Mouse (Mus musculus) G1E-ER4 (cell line): ENCODE results near the gene Sypl. TPM values are rescaled to one million over a fixed set of nuclear protein-coding genes. Genes with fewer than 3 reads are reported as not detected.

Experiments used
- GATA1 ChIP-seq: IDR thresholded peaks from one replicate; pipeline ENCODE4 v1.8.0; 2012; ENCODE audit warnings: low read length, inconsistent platforms
- polyA plus RNA-seq: library from polyadenylated mRNA; stranded (reverse); fragments of >175 nt; gene quantifications from 2 replicates; pipeline ENCODE4 v1.2.3, GENCODE M21; 2012

The Sypl gene
- polyA plus RNA-seq, 1 experiment = 5.4 TPM

GRCm38 (mm10) chr12:32928180-32928579, 25.5 kb upstream of the Sypl start:
- TF ChIP-seq GATA1 = no peak

GRCm38 (mm10) chr12:32929831-32930513, 23.7 kb upstream of the Sypl start:
- TF ChIP-seq GATA1 = no peak

DNA sequence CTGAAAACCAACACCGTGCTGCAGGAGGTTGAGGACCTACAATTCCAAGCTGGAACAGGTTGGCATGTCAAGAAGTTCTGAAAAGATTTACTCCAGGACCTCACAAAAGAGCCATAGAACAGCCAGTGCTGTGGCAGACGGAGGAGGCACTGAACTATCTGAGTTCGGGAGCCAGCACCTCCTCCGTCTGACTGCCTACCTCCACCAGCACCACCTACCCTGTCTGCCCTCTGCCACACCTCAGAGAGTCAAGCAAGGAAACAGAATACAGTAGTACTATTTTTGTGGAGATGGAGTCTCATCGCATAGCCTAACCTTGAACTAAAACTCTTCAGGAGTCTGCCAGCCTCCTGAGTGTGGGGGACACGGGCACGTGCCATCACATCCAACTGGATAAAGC, 23.1 kb upstream of the Sypl start:
- no peak for TF ChIP-seq GATA1

GRCm38 (mm10) chr12:32936246-32936946, 17.3 kb upstream of the Sypl start:
- no peak for TF ChIP-seq GATA1

- TF ChIP-seq GATA1 = no peak
These were observed 12.6 kb upstream of the Sypl start for GRCm38 (mm10) chr12:32941141-32941540.

DNA sequence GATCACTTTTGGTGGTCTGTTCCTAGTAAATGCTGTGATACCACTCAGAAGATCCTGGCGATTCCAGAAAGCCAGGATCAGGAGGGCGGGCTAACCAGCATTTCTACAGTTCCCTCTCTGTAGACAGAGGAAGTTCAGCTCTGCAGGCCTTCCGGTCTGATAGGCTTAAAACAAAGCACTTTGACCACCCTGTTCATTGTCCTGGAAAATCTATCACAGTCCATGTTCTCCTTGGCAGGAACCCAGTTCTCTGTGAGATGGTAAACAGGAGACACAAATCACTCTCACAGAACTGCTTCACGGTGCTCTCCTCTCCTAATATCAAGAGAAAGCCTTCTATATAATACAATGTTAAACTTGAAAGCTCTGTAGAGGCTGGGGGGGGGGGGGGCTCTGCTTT, 10.3 kb upstream of the Sypl start:
- TF ChIP-seq GATA1 = no peak

- TF ChIP-seq GATA1 = no peak
These were observed 9.7 kb upstream of the Sypl start for GRCm38 (mm10) chr12:32943951-32944350.

GRCm38 (mm10) chr12:32944884-32945454, 8.7 kb upstream of the Sypl start:
- TF ChIP-seq GATA1 = no peak

GRCm38 (mm10) chr12:32946376-32946775, 7.3 kb upstream of the Sypl start:
- TF ChIP-seq GATA1 = no peak

- no peak for TF ChIP-seq GATA1
These were observed 1.3 kb upstream of the Sypl start for GRCm38 (mm10) chr12:32952416-32952815.

DNA sequence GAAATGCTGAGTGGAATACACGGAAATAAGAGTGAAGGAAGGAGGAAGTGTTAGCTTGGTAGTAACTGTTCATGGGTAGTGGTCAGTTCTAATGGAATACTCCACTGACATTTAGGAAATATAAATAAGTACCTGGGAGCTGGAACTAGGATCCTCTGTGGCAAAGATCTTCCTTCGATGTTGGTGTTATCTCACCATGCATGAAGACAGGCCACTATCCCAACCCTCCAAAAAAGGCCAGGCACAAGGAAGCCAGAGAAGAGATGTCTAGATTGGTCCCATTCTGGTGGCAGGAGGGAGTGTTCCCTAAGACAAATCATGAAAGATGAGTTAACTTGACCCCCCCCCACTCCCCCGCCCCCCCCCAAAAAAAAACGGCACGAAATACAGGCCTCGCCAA, 625 bp upstream of the Sypl start:
- no peak for TF ChIP-seq GATA1

DNA sequence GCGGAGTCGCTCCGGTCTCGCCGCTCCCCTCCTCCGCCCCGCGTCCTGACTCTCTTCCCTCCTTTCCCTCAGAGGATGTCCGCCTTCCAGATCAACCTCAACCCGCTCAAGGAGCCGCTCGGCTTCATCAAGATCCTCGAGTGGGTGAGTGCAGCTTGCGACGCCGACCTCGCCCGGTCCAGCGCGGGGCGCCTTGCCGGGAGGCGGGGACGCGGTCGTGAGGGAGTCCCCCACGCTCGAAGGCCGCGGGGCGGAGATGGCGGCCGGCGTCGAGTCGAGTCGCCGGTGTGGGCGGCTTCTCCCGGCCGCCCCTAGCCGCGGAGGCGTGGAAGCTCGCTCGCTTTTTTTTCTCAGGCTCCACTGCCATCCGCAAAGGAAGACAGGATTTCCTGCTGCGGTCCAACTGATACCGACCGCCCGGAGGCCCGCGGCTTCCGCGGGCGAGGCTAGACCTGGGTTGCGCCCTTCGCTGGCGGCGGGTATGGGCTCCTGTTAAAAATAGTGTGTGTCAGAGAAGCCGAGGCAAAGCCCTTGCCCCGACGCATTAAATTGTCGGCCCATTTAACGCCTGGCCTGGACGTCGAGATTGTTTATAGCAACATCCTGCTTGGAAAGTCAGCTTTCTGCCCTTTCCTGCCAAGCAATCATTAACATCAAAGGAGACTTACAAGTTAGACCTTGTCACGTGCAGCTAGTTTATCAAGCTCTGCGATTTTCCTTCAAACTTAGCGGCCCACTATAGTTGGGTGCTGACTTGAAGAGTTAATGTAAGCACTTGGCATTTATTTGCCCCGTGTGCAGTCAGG, 728 bp downstream of the Sypl start:
- TF ChIP-seq GATA1 = no peak

- no peak for TF ChIP-seq GATA1
These were observed 1.3 kb downstream of the Sypl start for GRCm38 (mm10) chr12:32955037-32955436.

DNA sequence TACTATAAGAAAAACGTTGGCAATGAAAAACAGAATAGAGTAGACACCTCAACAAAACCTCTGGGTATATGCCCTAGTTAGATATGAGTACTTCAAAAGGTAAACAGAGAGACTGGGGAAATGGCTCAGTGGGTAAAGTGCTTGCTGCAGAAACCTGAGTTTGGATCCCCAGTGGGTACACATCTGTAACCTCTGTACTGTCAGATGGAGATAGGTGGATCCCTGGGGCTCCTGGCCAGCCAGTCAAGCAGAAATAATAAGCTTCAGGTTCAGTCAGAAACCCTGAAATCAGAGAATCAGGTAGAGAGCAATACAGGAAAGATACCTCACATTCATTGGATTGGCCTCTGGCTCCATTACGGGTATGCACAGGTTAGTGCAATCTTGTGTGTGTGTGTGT, 3.5 kb downstream of the Sypl start:
- no peak for TF ChIP-seq GATA1

DNA sequence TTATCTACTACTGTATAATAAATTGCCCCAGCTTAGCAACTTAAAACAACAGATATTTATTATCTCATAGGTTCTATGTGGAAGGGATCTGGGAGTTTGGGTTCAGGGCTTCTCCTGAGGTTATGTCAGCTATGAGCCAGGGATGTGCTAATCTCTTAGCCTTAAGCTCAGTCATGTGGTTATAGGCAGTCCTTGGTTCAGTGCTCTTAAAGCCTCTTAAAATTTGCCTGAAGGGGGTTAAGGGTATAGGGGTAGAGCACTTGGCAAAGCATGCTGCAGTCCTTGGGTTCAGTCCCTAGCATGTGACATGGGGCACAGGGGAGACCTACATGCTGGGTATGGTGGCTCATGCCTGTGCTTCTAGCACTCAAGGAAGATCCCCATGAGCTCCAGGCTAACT, 8.4 kb downstream of the Sypl start:
- TF ChIP-seq GATA1 = no peak

GRCm38 (mm10) chr12:32963858-32964257, 10.2 kb downstream of the Sypl start:
- no peak for TF ChIP-seq GATA1
